Mouse (Mus musculus) v-Abl transformed pro-B cells (cell line): ENCODE measurements at regions not wholly inside any gene's neighbourhood (a gene's known extent, or its start where the extent isn't known, plus 50 kb on each side); places are given as distances from the start of the nearest gene placed in this dataset.

Source experiments
- in situ Hi-C, 2 experiments: fragments of 400-800 bp; cut with MboI; formaldehyde crosslinking; loops; one replicate each; pipeline ENCODE4 v1.15.1; 2025; ENCODE audit not compliant: unreplicated experiment in 2 of 2

- in situ Hi-C loops: no loop called here
Observed at GRCm38 (mm10) chr3:128149216-128149615, 253.1 kb upstream of the Fam241a start.

GRCm38 (mm10) chr3:128145329-128145728, 249.2 kb upstream of the Fam241a start:
- in situ Hi-C loops: no loop called here

- in situ Hi-C loops: no loop called here
Observed at GRCm38 (mm10) chr3:128127836-128128235, 231.7 kb upstream of the Fam241a start.

GRCm38 (mm10) chr3:128126664-128127063, 230.5 kb upstream of the Fam241a start:
- in situ Hi-C loops: no loop called here

- in situ Hi-C loops: no loop called here
Observed at GRCm38 (mm10) chr3:128122111-128122510, 226.0 kb upstream of the Fam241a start.

GRCm38 (mm10) chr3:128120647-128121440, 224.7 kb upstream of the Fam241a start:
- in situ Hi-C loops: no loop called here

GRCm38 (mm10) chr3:128113209-128113608, 217.1 kb upstream of the Fam241a start:
- in situ Hi-C loops: no loop called here

GRCm38 (mm10) chr3:128110406-128110805, 214.3 kb upstream of the Fam241a start:
- in situ Hi-C loops: no loop called here

- in situ Hi-C loops: no loop called here
Observed at GRCm38 (mm10) chr3:128104516-128104915, 208.4 kb upstream of the Fam241a start.

- in situ Hi-C loops: no loop called here
Observed at GRCm38 (mm10) chr3:128093046-128093445, 196.9 kb upstream of the Fam241a start.

- in situ Hi-C loops: no loop called here
Observed at GRCm38 (mm10) chr3:128088207-128088606, 192.1 kb upstream of the Fam241a start.

GRCm38 (mm10) chr3:128087163-128087562, 191.0 kb upstream of the Fam241a start:
- in situ Hi-C loops: no loop called here

GRCm38 (mm10) chr3:128082463-128082862, 186.3 kb upstream of the Fam241a start:
- in situ Hi-C loops: no loop called here

- in situ Hi-C loops: no loop called here
Observed at GRCm38 (mm10) chr3:128081430-128081829, 185.3 kb upstream of the Fam241a start.

- in situ Hi-C loops: no loop called here
Observed at GRCm38 (mm10) chr3:128067861-128068260, 171.7 kb upstream of the Fam241a start.

GRCm38 (mm10) chr3:128054031-128054430, 157.9 kb upstream of the Fam241a start:
- in situ Hi-C loops: no loop called here

GRCm38 (mm10) chr3:128043709-128044108, 147.6 kb upstream of the Fam241a start:
- in situ Hi-C loops: no loop called here

- in situ Hi-C loops: no loop called here
Observed at GRCm38 (mm10) chr3:128040407-128041115, 144.4 kb upstream of the Fam241a start.

GRCm38 (mm10) chr3:128039185-128039584, 143.1 kb upstream of the Fam241a start:
- in situ Hi-C loops: no loop called here

GRCm38 (mm10) chr3:128036538-128036937, 140.4 kb upstream of the Fam241a start:
- in situ Hi-C loops: no loop called here

- in situ Hi-C loops: no loop called here
Observed at GRCm38 (mm10) chr3:128030352-128030751, 134.2 kb upstream of the Fam241a start.

GRCm38 (mm10) chr3:128029565-128029915, 133.4 kb upstream of the Fam241a start:
- in situ Hi-C loops: no loop called here
